Mouse (Mus musculus) C2C12 (cell line): ENCODE data around the gene Pfkfb3. TPM values are rescaled to one million over a fixed set of nuclear protein-coding genes. Genes with fewer than 3 reads are reported as not detected.

ENCODE experiments used
- H3K27me3 ChIP-seq: one replicate; pipeline ENCODE4 v1.6.1; 2011; ENCODE audit not compliant: control insufficient read depth, insufficient read depth, insufficient read length
- H3K36me3 ChIP-seq: one replicate; pipeline ENCODE4 v1.6.1; 2011; ENCODE audit not compliant: control insufficient read depth, insufficient read depth
- H3K4me3 ChIP-seq: one replicate; pipeline ENCODE4 v1.5.1; 2011; ENCODE audit warnings: mild to moderate bottlenecking, control low read depth; ENCODE audit not compliant: poor library complexity, insufficient read depth, severe bottlenecking
- H3K79me2 ChIP-seq: one replicate; pipeline ENCODE4 v1.6.1; 2011; ENCODE audit not compliant: control insufficient read depth, insufficient read depth
- H3K79me3 ChIP-seq: one replicate; pipeline ENCODE4 v1.6.1; 2011; ENCODE audit warnings: low read depth, control low read depth
- H3ac ChIP-seq: one replicate; pipeline ENCODE3; 2011; ENCODE audit warnings: low read depth; ENCODE audit not compliant: control insufficient read depth, insufficient read length
- CEBPB ChIP-seq: IDR thresholded peaks from one replicate; pipeline ENCODE4 v1.6.1; 2011; ENCODE audit warnings: low read depth, mild to moderate bottlenecking, control low read depth, moderate library complexity
- CTCF ChIP-seq: IDR thresholded peaks from one replicate; pipeline ENCODE4 v1.5.1; 2011; ENCODE audit not compliant: control insufficient read depth, insufficient read depth, insufficient read length
- FOSL1 ChIP-seq: IDR thresholded peaks from one replicate; pipeline ENCODE4 v1.8.0; 2011; ENCODE audit warnings: mild to moderate bottlenecking, low read length; ENCODE audit not compliant: poor library complexity, insufficient read depth, severe bottlenecking
- MAX ChIP-seq: IDR thresholded peaks from one replicate; pipeline ENCODE4 v1.6.1; 2011; ENCODE audit warnings: mild to moderate bottlenecking, control low read depth
- MYOD1 ChIP-seq: IDR thresholded peaks from one replicate; pipeline ENCODE4 v1.6.1; 2011; ENCODE audit warnings: low read depth; ENCODE audit not compliant: control insufficient read depth, insufficient read length
- MYOG ChIP-seq: IDR thresholded peaks from one replicate; pipeline ENCODE4 v1.6.1; 2011; ENCODE audit not compliant: control insufficient read depth, insufficient read length; ENCODE audit errors: extremely low read depth
- USF1 ChIP-seq: IDR thresholded peaks from one replicate; pipeline ENCODE4 v1.6.1; 2011; ENCODE audit warnings: low read depth, mild to moderate bottlenecking, control low read depth, moderate library complexity
- polyA plus RNA-seq: library from polyadenylated mRNA; unstranded; fragments of >200 nt; fragmentation: generic; extraction: Trizol; gene quantifications from one replicate; pipeline ENCODE4 v1.2.1, GENCODE M21; 2012; ENCODE audit warnings: missing spikeins

Pfkfb3 gene
- polyA plus RNA-seq, 1 experiment, result 4.2 TPM

GRCm38 (mm10) chr2:11436353-11436752 lies 117.5 kb downstream of the Pfkfb3 start:
- Histone ChIP-seq H3K36me3 (no peaks in the 10 kb centered on the region), H3K79me3 (no peaks in the 10 kb centered on the region), H3K27me3 (no peaks in the 10 kb centered on the region), H3K4me3 (no peak overlapping the region), H3K79me2 (no peaks in the 10 kb centered on the region), H3ac (no peak overlapping the region)
- TF ChIP-seq USF1 (no peak), CEBPB (no peak), MAX (no peak), FOSL1 (no peak), MYOD1 (no peak), MYOG (no peak), CTCF (no peak)

GRCm38 (mm10) chr2:11433353-11433752 lies 120.5 kb downstream of the Pfkfb3 start:
- no peak for TF ChIP-seq USF1
- no peak for TF ChIP-seq CEBPB
- TF ChIP-seq CTCF, result no peak
- no peak for TF ChIP-seq MYOD1
- no peak for TF ChIP-seq FOSL1
- no peak for TF ChIP-seq MYOG
- no peak for TF ChIP-seq MAX
- Histone ChIP-seq H3K79me2 (no peaks in the 10 kb centered on the region), H3ac (no peak overlapping the region), H3K27me3 (no peaks in the 10 kb centered on the region), H3K4me3 (no peak overlapping the region), H3K79me3 (no peaks in the 10 kb centered on the region), H3K36me3 (no peaks in the 10 kb centered on the region)

- H3ac ChIP-seq, result no peak overlapping the region
- TF ChIP-seq USF1 (no peak), CEBPB (no peak), MAX (peak; percentile 45), MYOD1 (peak; percentile 35), FOSL1 (peak; percentile 97), MYOG (no peak), CTCF (no peak)
- no peaks in the 10 kb centered on the region for H3K79me2 ChIP-seq
- H3K79me3 ChIP-seq, result no peaks in the 10 kb centered on the region
- H3K36me3 ChIP-seq, result no peaks in the 10 kb centered on the region
- no peaks in the 10 kb centered on the region for H3K27me3 ChIP-seq
- no peak overlapping the region for H3K4me3 ChIP-seq
Measured at GRCm38 (mm10) chr2:11429538-11429937, 124.3 kb downstream of the Pfkfb3 start.

GRCm38 (mm10) chr2:11428621-11429020 lies 125.3 kb downstream of the Pfkfb3 start:
- H3K4me3 ChIP-seq, result no peak overlapping the region
- no peak for TF ChIP-seq FOSL1
- no peak for TF ChIP-seq MYOD1
- TF ChIP-seq MYOG, result no peak
- no peak for TF ChIP-seq USF1
- no peak for TF ChIP-seq CTCF
- no peak for TF ChIP-seq MAX
- no peak for TF ChIP-seq CEBPB

GRCm38 (mm10) chr2:11427596-11427995 lies 126.3 kb downstream of the Pfkfb3 start:
- Histone ChIP-seq H3K79me2 (no peaks in the 10 kb centered on the region), H3K36me3 (no peaks in the 10 kb centered on the region), H3K79me3 (no peaks in the 10 kb centered on the region), H3K27me3 (no peaks in the 10 kb centered on the region), H3ac (no peak overlapping the region), H3K4me3 (no peak overlapping the region)
- TF ChIP-seq CTCF (no peak), CEBPB (no peak), MYOG (no peak), USF1 (no peak), FOSL1 (no peak), MYOD1 (no peak), MAX (no peak)

More at GRCm38 (mm10) chr2:11428621-11429020, 125.3 kb downstream of the Pfkfb3 start:
- Histone ChIP-seq H3K79me2 (no peaks in the 10 kb centered on the region), H3ac (no peak overlapping the region), H3K36me3 (no peaks in the 10 kb centered on the region), H3K79me3 (no peaks in the 10 kb centered on the region), H3K27me3 (no peaks in the 10 kb centered on the region)

- no peak overlapping the region for H3K4me3 ChIP-seq
- H3K79me3 ChIP-seq, result no peaks in the 10 kb centered on the region
- no peaks in the 10 kb centered on the region for H3K79me2 ChIP-seq
- H3ac ChIP-seq, result no peak overlapping the region
- no peaks in the 10 kb centered on the region for H3K36me3 ChIP-seq
- TF ChIP-seq CEBPB, result no peak
- no peak for TF ChIP-seq MYOG
- no peak for TF ChIP-seq FOSL1
- no peak for TF ChIP-seq CTCF
- TF ChIP-seq MYOD1, result no peak
- no peak for TF ChIP-seq MAX
- TF ChIP-seq USF1, result no peak
- H3K27me3 ChIP-seq, result no peaks in the 10 kb centered on the region
Measured at GRCm38 (mm10) chr2:11426379-11426778, 127.5 kb downstream of the Pfkfb3 start.
